Mouse (Mus musculus): ENCODE measurements around the gene Syn3.

Gene Syn3

GRCm38 (mm10) chr10:86279579-86280168, 219.0 kb downstream of the Syn3 start:
- DNase-seq (ENCODE audit: low read depth, low spot score), result peak; percentile 60

GRCm38 (mm10) chr10:86278481-86278880, 220.2 kb downstream of the Syn3 start:
- DNase-seq (ENCODE audit: low read depth, low spot score), result no peak

GRCm38 (mm10) chr10:86277327-86277726, 221.4 kb downstream of the Syn3 start:
- DNase-seq (ENCODE audit: low read depth, low spot score), result no peak

DNA sequence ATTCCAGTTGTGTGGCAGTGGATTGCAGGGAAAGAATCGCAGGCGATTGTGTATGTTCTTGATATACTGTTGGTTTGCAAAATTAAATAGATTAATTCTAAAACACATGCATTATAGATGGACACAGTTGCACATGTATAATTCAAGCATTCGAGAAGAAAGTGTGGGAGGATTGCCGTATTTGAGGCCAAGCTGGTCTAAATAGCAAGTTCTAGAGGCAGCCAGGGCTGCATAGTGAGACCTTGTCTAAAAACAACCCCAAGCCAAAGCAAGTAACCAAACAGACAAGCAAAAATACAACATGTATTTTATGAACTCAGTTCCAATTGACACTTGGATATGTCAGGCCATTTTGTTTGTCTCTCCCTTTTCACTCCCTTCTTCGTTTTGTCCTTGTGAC, 223.1 kb downstream of the Syn3 start:
- DNase-seq (ENCODE audit: low read depth, low spot score), result no peak

- DNase-seq (ENCODE audit: low read depth, low spot score), result no peak
These were observed 225.1 kb downstream of the Syn3 start for GRCm38 (mm10) chr10:86273410-86274191.

DNA sequence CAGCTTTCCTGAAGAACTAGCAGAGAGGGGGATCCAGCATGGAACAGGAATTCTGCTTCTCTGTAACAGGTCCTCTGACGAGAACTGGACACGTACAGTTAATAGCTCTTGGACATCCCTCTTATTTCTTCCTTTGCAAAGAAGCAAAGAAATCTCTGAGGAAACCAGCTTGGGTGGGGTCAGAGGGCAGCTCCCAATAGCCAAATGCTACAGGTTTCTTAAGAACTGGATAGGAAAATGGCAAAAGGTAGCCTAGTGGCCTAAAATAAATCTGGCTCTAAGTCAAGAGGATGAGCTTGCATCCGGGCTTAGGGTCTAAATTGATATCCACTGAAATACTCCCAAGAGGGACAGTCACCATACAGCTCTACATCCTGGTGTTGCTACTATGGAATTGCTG, 225.9 kb downstream of the Syn3 start:
- DNase-seq (ENCODE audit: low read depth, low spot score), result no peak

DNA sequence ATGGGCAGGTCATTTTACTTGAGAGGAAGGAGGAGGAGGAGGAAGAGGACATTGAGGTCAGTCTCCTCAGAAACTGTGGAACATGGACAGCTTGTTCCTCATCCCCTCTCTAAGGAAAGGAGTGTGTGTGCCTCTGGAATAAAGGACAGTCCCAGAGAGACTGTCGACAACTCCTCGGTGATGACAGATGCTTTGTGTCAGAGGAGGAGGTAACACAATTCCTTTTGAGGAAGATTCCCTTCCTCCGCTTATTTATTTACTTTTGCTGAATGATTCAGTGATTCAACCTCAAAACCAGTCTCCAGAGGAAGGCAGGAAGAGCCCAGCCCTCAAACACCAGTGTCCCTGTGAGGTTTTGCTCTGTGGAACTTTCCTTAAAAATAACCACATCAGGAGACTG, 228.4 kb downstream of the Syn3 start:
- no peak for DNase-seq (ENCODE audit: low read depth, low spot score)

DNA sequence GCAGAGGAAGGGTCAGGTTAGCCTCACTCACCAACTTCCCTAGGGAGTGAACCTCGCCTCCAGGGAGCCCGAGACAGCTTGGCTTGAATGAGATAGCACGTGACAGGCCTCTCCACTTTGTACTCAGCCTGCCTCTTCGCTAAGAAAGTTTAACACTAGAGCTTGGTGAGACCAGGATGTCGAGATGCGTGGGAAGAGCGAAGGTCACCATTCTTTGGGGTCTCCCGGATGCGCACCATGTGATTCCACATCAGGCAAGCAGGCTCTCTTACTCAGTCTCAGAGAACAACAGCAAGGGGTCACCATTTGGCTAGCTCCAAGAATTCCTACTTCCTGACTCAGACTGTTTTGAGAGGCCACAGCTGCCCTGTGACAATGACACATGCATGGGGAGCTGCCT, 234.1 kb downstream of the Syn3 start:
- DNase-seq (ENCODE audit: low read depth, low spot score), result no peak

GRCm38 (mm10) chr10:86261725-86262124, 237.0 kb downstream of the Syn3 start:
- no peak for DNase-seq (ENCODE audit: low read depth, low spot score)

- DNase-seq (ENCODE audit: low read depth, low spot score), result no peak
These were observed 239.7 kb downstream of the Syn3 start for GRCm38 (mm10) chr10:86258992-86259391.

GRCm38 (mm10) chr10:86258046-86258445, 240.7 kb downstream of the Syn3 start:
- DNase-seq (ENCODE audit: low read depth, low spot score), result no peak

DNA sequence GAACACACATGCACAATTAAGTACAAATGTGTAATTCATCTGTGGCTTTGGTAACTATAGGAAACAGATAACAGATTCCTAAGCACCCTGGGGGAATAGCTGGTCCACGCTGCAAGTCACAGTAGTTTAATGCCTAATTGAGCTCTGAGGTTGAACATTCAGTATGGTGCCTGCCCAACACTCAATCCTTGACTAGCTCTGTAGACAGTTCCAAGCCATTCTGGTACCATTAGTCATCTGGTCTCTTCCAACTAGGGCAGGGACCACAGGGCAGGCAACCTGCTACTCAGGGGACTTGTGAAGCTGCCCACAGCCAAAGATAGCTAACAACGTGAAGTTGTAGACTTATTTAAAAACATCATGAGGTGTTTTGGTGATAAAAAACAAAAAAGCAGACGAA, 241.7 kb downstream of the Syn3 start:
- DNase-seq (ENCODE audit: low read depth, low spot score), result no peak

GRCm38 (mm10) chr10:86256221-86256620, 242.5 kb downstream of the Syn3 start:
- DNase-seq (ENCODE audit: low read depth, low spot score), result peak; percentile 41

- DNase-seq (ENCODE audit: low read depth, low spot score), result no peak
These were observed 248.4 kb downstream of the Syn3 start for GRCm38 (mm10) chr10:86250149-86250922.

DNA sequence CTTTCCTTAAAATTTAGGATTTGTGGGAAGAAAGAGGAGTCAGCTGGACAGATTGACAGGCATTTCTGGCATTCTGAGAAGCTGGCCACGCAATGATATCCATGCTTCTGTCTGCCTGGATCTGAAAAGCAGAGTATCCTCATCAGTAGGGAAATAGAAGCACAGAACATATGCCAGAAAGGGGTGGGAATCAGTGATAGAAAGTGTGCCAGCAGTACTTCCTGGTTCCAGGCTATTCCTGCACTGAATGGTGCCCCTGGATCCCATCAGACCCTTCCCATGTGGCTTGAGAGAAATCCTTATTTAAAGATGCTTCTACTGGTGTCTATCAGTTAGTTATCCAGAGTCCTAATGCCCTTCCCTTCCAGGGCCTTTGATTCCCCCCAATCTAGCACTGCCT, 249.4 kb downstream of the Syn3 start:
- no peak for DNase-seq (ENCODE audit: low read depth, low spot score)

DNA sequence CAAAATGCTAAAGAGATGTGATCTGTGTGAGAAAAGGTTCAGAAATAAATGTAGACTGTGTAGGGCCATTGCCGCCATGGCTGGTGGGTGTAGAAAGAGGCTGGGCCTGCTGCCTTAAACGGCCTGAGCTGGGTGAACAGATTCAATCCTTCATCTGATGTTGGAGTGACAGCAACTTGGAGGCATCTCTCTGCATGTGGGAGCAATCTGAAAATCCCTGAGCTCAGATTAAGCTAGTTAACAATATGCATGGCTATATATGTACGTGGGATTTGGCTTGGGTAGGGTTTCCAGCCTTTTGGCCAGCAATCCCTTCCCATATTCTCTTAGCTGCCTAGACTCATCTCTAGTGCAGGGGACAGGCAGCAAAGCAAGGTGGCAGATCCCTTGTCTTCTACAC, 249.9 kb downstream of the Syn3 start:
- no peak for DNase-seq (ENCODE audit: low read depth, low spot score)

- DNase-seq (ENCODE audit: low read depth, low spot score), result no peak
These were observed 250.5 kb downstream of the Syn3 start for GRCm38 (mm10) chr10:86248131-86248740.

DNA sequence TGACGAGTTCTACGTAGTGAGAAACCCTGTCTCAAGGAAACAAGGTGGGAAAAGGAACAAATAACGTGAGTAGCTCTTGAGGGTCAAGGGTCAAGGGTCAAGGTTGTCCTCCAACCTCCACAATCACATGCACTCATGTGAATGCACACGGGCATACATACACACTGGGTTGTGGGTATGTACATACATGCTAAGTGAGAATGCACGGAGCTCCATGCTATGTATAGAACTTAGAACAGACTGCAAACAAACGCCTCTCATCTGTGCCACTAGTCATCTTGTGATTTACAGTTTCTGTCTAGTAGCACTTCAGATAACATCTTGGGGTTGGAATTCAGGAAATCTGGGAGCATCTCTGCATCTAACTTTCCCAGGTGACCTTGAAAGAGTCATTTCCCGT, 253.3 kb downstream of the Syn3 start:
- no peak for DNase-seq (ENCODE audit: low read depth, low spot score)

- no peak for DNase-seq (ENCODE audit: low read depth, low spot score)
These were observed 255.2 kb downstream of the Syn3 start for GRCm38 (mm10) chr10:86243525-86243924.

DNA sequence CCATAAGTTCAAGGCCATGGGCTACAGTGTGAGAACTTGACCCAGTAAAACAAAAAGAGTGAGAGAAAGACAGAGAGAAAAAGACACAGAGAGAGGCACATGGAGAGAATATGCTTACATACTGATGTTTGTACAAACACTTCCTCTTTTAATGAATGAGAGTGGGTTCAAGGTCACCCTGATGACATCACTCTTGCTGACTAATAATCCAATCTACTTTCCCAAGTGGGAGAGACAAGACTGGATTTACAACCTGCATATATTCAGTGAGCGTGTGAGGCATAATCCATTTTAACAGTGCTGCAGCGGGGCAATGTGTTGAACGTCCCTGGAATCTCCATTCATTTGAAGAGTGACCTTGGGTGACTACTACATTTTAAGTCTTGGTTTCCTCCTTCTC, 256.0 kb downstream of the Syn3 start:
- no peak for DNase-seq (ENCODE audit: low read depth, low spot score)

GRCm38 (mm10) chr10:86230006-86230405, 268.7 kb downstream of the Syn3 start:
- no peak for DNase-seq (ENCODE audit: low read depth, low spot score)

DNA sequence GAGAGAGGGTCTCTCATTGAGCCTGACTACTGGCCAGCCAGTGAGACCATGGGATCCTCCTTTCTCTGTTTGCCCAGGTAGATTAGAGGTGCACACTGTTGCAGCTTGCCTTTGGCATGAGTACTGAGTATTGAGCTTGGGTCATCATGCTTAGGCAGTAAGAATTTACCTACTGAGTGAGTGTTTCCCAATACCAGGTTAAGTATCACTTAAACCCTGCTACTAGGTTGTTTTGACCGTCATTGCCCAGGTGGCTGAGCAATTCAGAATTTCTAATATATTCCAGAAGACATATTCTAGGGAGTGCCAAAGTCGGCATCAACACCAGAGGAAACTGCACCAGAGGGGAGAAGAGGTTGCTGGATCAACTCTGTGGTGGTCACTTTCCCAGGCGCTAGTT, 273.2 kb downstream of the Syn3 start:
- DNase-seq (ENCODE audit: low read depth, low spot score), result no peak

Measured in telencephalon, adult 2 months (tissue).